Mouse (Mus musculus) testis, postnatal 10 days (tissue): ENCODE results near the gene Rhebl1.

Experiments used
- DNase-seq: peaks from one replicate; pipeline ENCODE4 v3.0.0; 2021; ENCODE audit warnings: low spot score

Rhebl1 gene

GRCm38 (mm10) chr15:98914903-98915302 is 20.6 kb upstream of the Rhebl1 start:
- DNase-seq: no peak

DNA sequence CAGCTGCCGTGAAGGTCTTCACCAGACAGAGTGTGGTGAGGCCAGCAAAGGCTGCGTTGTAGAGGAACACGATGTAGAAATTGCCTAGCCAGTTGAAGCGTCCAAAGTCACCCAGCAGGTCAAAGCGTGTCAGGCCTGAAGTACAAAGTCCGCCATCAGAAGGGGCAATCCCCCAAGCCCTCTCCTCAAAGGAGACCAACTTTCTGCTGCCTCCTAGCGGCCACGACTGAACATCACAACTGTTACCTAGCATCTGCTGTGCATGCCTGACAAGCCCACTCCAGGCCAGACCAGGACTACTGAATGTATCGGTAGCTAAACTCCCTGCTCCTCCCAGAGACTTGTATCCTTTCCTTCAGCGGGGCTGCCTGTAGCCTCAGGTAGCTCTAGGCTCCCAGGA is 10.4 kb upstream of the Rhebl1 start:
- peak; percentile 63 for DNase-seq

GRCm38 (mm10) chr15:98902600-98902999 is 8.3 kb upstream of the Rhebl1 start:
- DNase-seq: no peak

DNA sequence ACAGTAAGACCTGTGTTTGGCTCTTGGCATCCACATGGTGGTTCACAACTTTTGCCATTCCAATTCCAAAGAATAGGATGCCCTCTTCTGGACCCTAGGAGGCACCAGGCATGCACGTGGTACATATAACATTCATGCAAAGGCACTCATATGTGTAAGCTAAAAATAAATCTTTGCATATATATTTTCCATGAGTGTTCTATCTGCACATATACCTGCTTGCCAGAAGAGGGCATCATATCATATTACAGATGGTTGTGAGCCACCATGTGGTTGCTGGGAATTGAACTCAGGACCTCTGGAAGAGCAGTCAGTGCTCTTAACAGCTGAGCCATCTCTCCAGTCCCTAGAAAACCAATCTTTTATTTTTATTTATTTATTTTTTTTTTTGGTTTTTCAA is 7.2 kb upstream of the Rhebl1 start:
- DNase-seq: no peak

DNA sequence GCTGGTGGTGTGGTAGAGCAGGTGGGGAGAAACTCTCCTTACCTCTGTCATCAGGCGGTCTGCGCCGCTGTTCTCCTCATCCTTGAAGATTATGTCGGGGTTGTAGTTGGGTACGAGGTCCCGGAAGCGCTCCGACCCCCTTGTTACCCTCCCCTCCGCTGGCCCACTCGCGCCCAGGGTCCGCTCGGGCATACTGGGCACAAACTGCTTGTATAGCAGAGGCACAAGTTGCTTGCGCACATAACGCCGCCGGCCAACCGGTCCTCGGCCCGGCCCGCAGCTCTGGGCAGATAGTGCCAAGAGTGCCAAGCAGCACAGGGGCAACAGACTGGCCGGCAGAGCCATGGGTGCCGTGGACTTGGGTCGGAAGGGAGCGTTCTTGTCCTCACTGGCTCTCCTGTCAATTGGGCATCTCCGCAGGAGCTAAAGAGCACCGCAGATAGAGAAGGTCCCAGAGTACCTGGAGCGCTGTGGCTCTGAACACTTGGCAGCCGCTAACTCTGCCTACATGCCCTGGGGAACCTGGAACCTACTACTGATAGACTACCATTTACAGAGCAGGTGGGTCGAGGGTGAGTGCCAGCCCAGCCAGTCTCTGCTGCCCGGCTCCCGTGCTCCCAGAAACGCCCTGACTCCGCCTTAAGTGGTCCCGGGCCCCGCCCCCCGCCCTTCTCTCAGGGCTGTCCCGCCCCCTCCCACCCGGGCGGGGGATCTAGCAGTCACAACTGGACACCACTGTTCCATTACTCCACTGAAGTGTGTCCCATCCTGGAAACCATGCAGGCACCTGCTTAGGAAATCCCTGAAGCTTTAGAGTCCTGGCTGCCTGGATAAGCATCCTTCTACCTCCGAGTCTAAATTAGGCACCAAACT is 3.8 kb upstream of the Rhebl1 start, which contains the start of gene Dhh:
Dhh (minus strand) TSS at position 613 of the 873 bp plus-strand sequence.
- DNase-seq: peak; percentile 73

GRCm38 (mm10) chr15:98897495-98897894 is 3.2 kb upstream of the Rhebl1 start:
- DNase-seq: peak; percentile 64

DNA sequence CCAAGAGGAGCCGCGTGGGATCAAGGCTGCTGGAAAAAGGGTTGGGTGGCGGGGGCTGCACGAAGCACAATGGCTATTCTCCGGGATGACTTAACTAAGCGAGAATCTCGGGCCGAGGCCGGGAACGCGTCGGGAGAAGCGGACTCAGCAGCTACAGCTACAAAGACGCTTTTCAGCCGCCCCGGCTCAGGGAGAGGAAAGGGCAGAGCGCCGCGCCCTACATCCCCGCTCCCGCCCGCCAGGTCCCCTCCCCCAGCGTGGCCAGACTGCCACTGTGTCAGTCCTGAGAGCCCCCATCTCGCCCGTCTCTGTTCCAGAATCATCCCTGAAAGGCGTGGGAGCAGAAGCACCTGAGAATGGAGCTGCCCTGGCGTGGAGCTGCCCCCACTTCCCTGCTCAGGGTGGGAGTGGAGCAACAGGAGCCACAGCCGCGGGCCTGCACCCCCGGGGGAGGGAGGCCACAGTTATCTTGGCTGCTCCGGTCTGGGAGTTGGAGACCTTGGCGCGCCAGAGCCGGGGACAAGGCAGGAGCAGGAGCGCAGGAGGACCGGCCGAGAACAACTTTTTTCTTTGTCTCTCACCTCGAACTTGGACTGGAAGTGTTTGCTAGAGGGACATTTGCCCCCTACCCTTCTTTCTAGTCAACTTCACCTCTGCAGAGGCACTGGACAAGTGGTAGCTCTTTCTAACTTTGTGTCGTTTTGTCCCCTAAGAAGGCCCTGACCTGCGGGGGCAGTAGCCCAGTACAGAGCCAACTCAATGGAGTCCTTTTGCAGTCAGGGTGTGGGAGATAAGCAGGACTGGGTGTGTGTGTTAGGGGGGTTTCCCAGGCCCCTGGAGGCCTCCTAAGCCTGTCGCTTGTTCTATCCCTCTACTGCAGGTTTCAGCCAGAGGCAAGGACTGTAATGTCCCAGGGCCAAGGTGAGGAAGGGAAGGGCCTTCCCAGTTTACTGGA is 1.6 kb upstream of the Rhebl1 start:
- peak; percentile 84 for DNase-seq

GRCm38 (mm10) chr15:98894746-98895634 is 650 bp upstream of the Rhebl1 start:
- no peak for DNase-seq

GRCm38 (mm10) chr15:98893036-98893435 is 1.3 kb downstream of the Rhebl1 start:
- no peak for DNase-seq

DNA sequence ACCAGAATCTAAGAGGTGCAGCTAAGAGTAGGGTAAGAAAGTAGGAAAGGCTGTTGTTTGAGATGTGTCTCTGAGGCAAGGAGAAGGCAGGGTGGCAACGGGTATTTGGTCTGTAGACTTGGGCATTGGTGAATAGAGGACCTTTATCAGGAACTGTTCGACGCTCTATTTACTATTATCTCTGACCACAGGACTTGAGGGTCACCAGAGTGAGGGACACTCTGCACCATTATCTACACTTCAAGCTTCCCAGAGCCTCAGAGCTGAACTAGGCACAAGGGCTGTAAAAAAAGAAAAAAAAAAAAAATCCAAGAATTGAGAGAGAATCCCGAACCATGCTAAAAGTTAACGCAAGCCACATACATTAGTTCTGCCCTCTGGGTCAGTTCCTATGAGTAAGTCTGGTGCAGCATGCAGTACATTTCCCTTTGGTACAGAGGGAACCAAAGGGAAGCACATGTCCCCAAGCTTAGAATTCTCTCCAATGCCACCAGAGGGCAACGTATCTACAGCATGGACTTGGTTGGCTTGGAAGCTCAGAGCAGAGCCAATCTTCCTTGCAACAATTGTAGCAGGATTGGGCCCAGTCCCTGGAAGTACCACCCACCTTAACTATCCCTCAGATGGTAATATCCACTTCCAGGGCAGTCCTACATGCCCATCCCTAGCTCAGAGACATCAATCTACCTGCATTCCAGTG is 2.3 kb downstream of the Rhebl1 start:
- no peak for DNase-seq

DNA sequence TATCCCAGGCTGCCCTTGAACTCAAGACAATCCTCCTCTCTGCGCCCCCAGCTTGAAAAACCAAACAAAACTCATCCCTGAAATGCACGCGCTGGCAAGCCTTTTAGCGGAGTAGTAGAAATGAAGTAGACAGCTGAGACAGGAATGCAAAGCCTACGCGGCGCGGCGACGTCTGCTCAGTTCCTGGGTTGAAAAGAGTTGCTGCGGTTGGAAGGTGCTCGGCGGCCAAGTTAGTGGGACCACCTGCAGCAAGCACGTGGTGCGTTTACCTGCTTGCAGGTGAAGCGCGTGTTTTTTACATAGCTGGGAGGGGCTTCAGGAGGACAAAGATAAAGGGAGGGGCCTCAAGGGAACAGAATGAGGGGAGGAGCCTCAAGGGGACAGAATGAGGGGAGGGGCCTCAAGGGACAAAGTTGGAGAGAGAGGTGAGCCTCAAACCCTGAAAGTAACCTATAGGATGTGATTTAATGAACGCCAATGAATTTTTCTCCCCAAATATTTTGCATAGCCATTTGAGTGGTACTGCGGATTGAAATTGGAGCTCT is 3.1 kb downstream of the Rhebl1 start:
- DNase-seq: no peak

DNA sequence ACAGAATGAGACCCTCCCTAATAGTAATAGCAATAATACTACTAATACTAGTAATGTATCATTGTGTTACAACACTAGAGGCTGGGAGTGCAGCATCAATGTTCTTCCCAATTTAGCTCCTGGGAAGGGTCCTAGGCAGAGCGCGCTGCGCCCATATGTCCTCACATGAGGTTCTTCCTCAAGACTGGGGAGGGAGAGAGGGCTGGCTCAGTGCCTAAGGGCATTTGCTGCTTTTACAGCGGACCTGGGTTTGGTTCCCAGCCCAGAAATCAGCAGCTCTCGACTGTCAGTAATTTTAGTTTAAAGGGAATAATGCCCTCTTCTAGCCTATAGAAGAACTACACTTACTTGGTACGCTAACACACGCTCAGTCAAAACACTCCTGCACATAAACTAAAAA is 6.8 kb downstream of the Rhebl1 start:
- no peak for DNase-seq

DNA sequence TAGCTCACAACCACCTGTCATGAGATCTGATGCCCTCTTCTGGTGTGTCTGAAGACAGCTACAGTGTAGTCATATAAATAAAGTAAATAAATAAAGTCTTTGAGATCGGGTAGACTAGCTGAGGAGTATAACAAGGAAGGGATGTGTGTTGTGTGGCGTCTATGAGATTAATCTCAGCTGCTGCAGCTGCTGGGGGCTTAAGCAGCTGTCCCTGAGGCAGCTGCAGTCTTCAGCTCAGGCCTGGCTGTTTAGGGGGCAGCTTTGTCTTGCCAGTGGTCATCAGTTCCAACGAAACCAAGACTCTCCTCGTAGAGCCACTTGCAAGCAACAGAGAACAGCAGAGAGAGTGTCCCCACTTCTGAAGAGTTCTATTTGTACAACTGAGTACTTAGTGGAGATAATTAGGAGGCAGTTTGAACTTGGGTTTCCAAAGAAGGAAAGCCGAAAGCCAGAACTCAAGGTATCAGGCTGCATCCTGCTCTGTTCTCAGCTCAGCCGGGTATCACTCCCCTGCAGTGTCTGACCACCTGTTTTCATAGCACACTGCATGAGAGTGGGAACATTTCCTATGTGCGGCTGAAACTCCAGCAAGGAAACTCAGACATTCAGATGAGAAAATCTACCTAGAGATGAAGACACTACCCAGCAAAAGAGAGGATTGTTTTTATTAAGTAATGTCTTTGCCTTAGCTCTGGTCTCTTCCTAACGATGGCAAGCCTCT is 7.5 kb downstream of the Rhebl1 start:
- no peak for DNase-seq

GRCm38 (mm10) chr15:98884106-98884505 is 10.2 kb downstream of the Rhebl1 start:
- no peak for DNase-seq

DNA sequence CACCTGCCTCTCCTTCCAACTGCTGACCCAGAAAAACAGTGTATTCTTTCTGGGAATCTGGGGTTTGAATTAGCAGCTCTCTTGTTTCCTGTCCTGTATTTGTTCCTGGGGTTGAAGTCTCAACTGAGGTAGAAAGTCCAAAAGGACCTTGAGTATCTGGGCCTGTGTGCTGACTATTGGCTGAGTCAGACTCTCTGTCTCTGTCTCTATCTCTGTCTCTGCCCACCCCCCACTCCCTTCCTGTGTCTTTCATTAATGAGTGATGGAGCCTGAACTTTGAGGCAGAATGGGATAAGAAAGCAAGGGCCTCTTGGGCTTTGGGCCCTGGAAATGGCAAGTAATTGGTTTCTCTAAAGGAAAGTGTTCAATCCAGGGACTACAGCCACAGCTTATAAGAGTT is 10.7 kb downstream of the Rhebl1 start:
- no peak for DNase-seq

DNA sequence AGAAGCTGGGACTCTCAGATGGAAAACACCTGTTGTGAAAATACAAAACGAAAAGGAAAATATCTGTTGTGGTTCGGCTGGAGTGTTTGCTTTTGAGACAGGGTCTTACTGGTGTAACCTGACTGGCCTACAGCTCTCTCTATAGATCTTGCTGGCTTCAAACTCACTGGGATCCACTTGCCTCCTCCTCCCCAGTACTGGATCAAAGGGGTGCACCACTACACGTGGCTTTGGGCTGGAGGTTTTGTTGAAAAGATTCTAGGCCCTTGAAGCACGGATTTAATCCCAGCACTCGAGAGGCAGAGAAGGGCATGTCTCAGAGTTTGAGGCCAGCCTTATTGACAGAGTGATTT is 12.7 kb downstream of the Rhebl1 start:
- no peak for DNase-seq

DNA sequence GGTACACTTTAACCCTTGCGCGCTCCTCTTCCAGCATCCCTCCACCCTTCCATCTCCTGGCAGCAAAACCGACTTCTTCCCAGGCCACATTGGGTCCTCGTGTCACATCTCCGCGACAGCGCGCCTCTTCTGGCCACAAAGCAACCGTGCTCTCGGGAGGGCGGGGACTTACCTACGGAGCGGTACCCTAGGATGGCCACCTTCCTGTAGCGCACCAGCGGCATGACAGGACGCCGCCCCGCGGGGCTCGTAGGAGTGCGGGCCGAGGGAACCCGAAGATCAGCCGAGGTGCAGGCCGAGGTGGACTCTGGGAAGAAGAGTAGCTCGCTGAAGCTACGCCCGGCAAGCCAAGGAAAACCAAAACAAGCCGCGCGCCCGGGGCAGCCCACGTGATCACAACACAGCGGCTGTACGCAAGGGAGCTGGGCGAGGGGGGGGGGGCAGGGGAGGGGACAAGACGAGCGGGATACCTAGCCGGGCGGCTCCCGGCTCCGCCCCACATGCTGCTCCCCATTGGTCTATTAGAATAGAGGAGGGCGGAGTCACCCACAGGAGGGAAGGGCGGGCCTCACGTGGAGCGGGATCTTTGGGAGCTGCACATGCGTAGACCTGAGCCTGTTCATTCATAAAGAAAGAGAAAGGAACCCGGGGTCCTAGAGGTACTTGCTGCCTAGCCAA is 13.2 kb downstream of the Rhebl1 start:
- DNase-seq: peak; percentile 89

DNA sequence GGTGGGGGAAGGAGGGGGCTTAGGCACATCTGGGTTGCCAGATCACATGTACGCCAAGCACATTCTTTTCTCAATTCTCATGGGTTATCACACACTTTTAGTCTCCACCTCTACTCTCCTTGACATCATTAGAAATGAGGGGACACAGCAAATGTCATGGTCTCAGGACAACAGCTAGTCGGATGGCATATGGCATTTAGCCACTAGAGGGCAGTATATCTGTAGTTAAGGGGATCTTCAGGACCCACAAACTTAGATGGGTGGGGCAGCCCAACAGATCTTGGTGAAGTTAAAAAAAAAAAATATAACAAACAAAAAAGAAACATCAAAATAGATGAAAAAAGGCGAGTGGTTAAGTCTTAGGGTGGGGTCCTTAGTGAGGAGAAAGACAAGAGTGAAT is 17.0 kb downstream of the Rhebl1 start:
- DNase-seq: peak; percentile 76
